Mouse (Mus musculus) MEL-GATA-1-ER (cell line): ENCODE measurements at regions not wholly inside any gene's neighbourhood (a gene's known extent, or its start where the extent isn't known, plus 50 kb on each side); places are given as distances from the start of the nearest gene placed in this dataset.
"Not testable (repeated sequence)": the region's sequence is repeated elsewhere in the genome, so short reads cannot be mapped to it uniquely, and the experiment has no call there.

ENCODE experiments used
- DNase-seq: peaks from one replicate; pipeline ENCODE4 v3.0.0-alpha.2; 2012; ENCODE audit warnings: low read depth; ENCODE audit errors: extremely low read depth

GRCm38 (mm10) chr7:111179401-111180271, 96.8 kb upstream of the Eif4g2 start:
- peak; percentile 81 for DNase-seq

GRCm38 (mm10) chr7:111174393-111175124, 91.7 kb upstream of the Eif4g2 start:
- no peak for DNase-seq

GRCm38 (mm10) chr7:111172061-111172460, 89.2 kb upstream of the Eif4g2 start:
- no peak for DNase-seq

DNA sequence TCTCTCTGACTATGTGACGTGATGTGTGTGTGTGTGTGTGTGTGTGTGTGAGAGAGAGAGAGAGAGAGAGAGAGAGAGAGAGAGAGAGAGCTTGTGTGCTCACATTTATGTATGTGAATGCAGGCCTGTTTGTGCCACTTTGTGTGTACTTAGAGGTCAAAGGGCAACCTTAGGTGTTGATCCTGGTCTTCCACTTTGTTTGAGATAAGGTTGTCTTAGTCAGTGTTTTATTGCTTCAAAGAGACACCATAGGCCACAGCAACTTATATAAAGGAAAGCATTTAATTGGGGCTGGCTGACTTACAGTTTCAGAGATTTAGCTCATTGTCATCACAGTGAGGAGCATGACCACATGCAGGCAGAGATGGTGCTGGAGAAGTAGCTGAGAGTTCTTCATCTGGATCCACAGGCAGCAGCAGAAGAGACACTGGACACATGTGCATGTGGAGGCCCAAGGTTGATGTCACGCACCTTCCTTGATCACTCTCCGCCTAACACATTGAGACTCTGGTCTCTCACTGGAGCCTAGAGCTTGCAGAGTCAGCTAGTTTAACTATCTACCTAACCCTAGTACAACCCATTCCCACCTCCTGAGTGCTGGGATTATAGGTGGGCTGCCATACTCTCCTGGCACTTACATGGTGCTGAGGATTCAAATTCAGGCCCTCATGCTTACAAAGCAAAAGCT, 85.9 kb upstream of the Eif4g2 start:
- DNase-seq: not testable (repeated sequence)

DNA sequence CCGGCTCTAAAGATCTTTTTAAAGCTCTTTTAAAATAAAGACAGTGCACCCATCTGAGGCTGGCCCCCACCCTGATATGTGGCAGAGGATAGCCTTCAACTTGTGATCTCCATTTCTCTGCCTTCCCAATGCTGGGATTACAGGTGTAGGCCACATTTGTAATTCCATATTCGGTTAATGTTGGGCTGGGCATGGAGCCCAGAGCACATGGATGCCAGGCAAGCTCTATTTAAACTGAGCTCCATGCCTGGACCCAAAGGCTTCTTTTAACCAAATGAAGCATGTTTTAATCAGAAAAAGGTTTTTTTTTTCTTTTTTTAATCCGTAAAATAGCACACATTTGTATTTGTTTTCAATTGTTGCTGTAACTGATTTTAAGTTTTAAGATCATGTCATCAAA, 82.2 kb upstream of the Eif4g2 start:
- DNase-seq: no peak

GRCm38 (mm10) chr7:111164276-111164675, 81.4 kb upstream of the Eif4g2 start:
- DNase-seq: no peak

DNA sequence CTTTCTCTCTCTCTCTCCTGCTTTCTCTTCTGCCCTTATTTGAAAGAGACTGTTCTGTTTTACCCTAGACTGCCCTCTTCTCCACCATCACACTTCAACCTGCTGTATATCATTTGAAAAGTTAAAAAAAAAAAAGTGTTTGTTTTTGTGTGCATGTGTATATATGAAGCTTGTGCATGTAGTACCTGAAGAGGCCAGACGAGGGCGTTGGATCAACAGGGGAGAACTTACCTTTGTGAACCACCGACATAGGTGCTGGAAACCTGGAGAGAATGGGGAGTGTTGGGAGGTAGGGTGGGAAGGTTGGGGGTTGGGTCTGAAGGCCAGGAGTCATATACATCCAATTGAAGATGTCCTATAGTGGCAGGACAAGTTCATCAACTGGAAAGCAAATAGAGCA, 81.0 kb upstream of the Eif4g2 start:
- no peak for DNase-seq

DNA sequence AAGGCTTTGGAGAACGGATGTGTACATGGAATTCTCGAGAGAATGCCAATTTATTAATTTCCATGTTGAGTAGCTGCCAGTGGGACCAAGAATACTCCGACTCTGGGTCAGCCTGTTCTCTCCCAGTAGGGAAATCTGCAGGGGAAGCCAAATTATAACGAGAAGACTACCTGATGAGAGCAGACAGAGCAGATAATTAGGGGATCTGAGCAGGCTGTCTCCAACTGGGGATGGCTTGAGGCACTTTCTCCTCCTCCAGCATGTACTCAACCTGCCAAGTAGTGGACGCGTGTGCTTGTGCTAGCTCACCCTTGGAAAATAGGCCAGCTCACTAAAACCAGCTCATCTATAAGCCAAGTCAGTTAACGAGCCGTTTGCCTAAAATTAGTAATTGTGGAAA, 80.5 kb upstream of the Eif4g2 start:
- DNase-seq: no peak

- DNase-seq: no peak
Observed at GRCm38 (mm10) chr7:111158791-111159286, 76.0 kb upstream of the Eif4g2 start.

DNA sequence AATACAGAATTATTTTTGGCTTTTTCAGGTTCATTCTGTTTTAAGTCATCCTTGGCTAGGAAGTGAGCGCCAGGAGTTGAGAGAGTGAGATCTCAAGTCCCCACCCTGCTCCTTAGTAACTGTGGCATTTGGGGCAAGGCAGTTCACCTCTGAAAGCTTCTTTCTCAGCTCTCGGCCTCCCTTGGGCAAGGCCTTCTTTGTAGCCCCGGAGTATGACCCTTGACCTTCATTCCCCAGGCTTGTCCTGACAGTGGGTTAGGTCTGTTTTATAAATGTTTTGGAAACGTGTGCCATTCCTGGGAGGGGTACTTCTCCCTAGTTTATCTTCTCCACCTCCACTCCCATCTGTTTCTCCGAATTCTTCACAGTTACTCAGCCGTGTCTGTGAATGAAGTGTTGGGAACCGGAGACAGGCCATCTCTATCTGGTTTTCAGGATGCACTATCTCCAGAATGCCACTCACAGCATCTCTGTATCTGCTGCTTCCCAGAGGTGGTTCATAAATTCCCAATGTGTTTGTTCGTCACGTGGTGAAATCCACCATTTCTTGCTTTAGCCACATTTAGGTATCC, 75.0 kb upstream of the Eif4g2 start:
- no peak for DNase-seq

DNA sequence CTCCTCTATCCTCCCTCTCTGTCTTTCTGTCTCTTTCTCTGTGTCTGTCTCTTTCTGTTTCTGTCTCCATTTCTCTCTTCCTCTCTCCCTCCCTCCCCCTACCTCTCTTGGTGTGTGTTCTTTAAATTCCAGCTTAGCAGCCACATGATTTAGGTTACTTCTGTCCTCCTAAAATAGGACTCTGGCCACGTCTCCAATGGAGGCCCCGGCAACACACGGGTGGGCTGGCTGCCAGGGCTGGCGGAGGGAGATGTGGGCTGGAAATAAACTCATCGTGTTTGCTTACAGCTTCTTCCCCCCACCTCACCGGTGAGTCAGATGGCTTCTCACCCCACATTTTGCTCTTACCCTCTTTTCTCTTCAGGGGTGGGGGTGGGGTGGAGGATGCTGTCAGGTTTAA, 74.5 kb upstream of the Eif4g2 start:
- no peak for DNase-seq

DNA sequence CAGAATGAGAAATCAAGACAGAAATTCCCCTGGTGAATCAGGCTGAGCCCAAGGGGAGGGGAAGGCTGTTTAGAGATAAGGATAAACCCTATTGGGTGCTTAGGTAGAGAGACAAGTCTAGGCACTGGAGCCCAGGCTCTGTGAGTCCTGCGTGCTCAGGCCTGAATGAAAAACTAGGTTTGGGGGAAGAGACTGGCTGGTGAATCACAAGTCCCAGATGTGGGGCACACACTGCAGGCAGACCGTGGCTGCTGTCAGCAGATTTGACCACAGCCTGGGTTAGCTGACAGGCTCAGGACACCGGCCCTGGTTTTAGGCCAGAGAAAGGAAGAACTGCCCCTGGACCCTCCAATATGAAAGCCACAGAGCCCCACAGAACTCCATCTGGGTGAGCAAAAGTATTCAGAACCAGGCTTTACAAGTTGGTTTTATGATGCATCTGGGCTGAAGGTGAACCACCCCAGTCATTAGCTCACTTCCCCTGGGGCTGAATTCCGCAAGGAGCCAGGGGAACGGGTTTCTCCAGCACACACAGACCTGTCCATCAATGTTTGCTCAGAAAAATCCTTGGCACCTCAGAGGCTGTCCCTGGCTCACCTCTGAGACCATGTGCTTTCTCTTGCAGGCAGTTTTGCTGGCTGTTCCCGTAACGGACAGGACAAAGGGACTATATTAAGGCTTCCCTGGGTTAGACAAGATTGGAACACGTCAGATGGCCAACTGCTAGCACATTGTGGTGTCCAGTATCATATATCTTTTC, 73.8 kb upstream of the Eif4g2 start:
- DNase-seq: peak; percentile 35

DNA sequence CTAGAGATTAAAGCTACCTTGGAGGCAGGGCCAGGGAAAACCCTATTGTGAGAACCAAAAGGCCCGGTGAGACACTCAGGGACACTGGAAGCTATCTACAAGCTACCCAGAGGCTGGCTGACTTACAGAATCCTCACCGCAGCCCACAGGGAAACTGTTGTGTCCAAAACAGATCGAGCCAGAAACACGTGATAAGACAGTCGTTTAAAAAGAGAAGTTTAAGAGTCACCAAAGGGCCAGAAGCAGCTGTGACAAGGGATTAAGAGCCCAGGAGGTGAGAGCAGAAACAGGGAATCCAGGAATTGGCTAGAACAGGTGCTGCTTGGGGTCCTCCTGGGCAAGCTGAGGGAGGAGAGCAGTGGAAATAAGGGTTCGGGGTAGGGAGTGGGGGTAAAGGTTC, 73.2 kb upstream of the Eif4g2 start:
- DNase-seq: peak; percentile 72

GRCm38 (mm10) chr7:111154217-111154616, 71.4 kb upstream of the Eif4g2 start:
- no peak for DNase-seq

- DNase-seq: no peak
Observed at GRCm38 (mm10) chr7:111150540-111150939, 67.7 kb upstream of the Eif4g2 start.

GRCm38 (mm10) chr7:111150115-111150514, 67.3 kb upstream of the Eif4g2 start:
- DNase-seq: no peak

- DNase-seq: no peak
Observed at GRCm38 (mm10) chr7:111147593-111147992, 64.8 kb upstream of the Eif4g2 start.

DNA sequence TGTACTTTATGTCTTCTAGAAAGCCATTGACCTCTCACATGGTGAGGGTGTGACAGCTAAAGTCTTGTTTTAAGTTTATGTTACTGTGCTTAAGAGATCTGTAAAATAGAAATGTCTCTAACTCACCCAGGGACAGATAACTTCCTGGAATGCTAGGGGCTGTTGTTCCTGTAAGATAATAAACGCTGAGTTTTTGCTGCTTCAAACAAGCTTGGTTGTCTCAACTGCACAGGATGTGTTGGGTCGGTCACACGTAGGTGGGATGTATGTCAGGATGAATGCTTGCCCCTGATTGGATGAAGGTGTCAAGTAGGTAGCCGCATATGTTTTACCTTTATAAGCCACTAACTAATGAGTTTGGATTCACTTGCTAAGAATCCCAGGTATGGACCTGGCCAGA, 63.8 kb upstream of the Eif4g2 start:
- peak; percentile 47 for DNase-seq

DNA sequence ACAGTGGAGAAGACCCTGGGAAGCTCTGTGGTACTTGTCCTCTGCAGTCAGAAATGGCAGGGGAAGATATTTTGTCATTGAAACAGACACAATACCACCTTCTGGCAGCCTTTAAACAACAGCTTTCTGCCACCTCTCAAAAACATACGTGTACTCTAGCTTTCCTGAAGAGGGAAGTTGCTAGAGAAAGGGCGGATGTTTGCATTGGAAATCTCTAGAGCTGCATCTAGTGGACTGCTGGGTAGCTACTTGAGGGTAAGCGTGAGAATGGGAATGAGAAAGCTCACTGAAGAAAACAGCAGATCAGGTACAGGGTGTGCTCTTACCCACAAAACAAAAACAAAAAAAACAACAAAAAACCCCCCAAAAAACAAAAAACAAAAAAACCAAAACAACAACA, 61.4 kb upstream of the Eif4g2 start:
- no peak for DNase-seq

- no peak for DNase-seq
Observed at GRCm38 (mm10) chr7:111141285-111141965, 58.6 kb upstream of the Eif4g2 start.
